Mouse (Mus musculus) stomach, postnatal 0 days (tissue): ENCODE measurements around the gene Bcor.

Experiments used
- CTCF ChIP-seq: IDR thresholded peaks from 2 replicates; pipeline ENCODE4 v1.5.1; 2016; ENCODE audit warnings: antibody characterized with exemption, low read depth, mild to moderate bottlenecking, moderate library complexity
- EP300 ChIP-seq: optimal IDR thresholded peaks from 2 replicates; pipeline ENCODE3; 2016; ENCODE audit warnings: antibody characterized with exemption

DNA sequence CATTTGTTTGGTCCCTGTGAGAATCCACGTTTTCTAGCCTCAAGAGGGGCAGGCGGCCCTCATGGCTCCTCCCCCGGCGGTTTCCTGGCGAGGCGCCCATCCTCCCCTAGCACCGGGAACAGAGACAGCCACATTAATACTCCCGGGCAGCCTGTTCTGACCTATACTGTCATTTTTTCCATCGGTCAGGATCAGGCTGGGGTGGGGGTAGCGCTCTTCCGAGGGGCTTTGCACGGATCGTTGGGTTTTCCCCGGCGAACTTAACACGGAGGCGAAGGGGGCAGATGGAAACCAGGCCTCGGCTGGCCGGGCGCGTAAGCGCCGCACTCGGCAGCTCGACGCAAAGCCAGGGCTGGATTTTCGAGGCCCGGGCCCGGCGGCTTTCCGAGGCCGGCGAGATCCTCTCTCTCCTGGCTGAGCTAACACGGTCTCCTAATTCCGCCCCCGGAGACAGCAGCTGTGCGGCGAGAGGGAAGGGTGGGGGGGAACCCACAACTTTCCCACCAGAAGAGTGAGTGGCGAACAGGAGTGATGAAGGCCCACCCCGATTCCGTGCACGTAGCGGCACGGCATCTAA is 1.8 kb downstream of the Bcor start:
- TF ChIP-seq CTCF = no peak
- TF ChIP-seq EP300 = no peak
